Mouse (Mus musculus) CD4-positive, CD25-positive, alpha-beta regulatory T cell (primary cell): ENCODE data around the gene Ubd. TPM values are rescaled to one million over a fixed set of nuclear protein-coding genes. Genes with fewer than 3 reads are reported as not detected.

ENCODE experiments used
- polyA plus RNA-seq: library from polyadenylated mRNA; unstranded; fragments of 100-300 nt; shearing (Covaris generic); gene quantifications from one replicate; pipeline ENCODE4 v1.2.1, GENCODE M21; 2017

Gene Ubd
- 0.38 TPM for polyA plus RNA-seq

GRCm38 (mm10) chr17:37193656-37194055 lies at the start of gene Ubd:
Gene Ubd, plus strand, starts transcription at chr17:37193892.

DNA sequence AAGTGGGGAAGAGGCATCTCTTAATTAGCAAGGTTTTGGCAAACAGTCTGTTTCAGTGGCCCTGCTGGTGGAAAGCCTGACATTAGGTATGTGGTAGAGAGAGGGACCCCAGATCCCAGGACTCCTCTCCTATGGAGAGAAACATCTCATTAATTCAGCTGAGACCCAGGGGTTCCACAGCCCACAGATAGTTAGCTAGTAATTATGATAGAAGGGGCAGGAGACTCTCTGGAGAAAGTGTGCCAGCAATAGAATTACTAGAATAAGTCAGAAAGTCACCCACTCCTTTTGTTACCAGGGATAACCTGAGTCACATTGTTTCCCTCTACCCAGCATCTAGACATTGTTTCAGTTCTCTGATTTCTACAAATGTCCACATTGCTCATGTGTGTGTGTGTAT lies 32.3 kb upstream of the Ubd start, which contains the start of gene Olfr93:
Gene Olfr93 (minus strand): TSS at position 101 of the 400 bp plus-strand sequence.

GRCm38 (mm10) chr17:37200894-37201293 lies 7.2 kb downstream of the Ubd start, which contains the start of gene Olfr94:
Gene Olfr94, minus strand, starts transcription at chr17:37200994.

GRCm38 (mm10) chr17:37213018-37213417 lies 19.3 kb downstream of the Ubd start, which contains the start of gene Olfr95:
Gene Olfr95, minus strand, starts transcription at chr17:37213118.

DNA sequence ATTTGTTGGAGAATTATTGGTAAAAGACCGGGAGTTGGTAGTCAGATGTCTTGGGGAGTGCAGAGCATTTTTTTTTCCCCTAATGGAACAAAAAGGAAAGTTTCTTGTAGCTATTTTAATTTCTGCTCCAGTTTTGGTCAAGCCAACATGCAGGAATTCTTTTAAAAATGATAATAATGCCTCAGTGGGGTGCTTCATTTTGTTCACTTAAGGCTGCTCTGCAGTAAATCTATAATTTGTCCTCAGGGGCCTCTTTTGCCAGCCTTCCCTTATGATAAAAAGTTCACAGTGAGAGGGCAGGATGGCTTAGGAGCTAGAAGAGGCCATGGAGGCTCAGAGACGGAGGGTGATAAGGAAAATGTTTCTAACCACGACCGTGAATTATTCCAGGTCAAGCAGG lies 26.2 kb downstream of the Ubd start, which contains the start of gene Olfr96:
Gene Olfr96 (plus strand): TSS at position 301 of the 400 bp plus-strand sequence.

DNA sequence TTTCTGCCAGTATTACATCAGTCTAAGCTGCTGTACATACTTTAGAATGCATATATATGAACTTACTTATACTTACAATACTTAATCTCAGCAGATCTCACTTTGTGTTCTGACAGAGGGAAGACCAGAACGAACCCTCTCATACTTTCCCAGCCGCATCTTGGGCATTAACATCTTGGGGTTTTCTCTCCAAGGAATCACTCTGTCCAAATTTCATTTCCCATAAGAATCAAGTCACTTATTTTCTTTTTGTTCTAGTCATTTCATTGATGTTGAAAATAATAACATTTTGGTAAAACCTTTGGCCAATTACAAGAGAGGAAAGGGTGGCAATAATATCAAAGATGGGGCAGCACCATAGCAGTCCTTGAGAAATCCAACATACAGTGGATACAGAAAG lies 43.5 kb downstream of the Ubd start, which contains the start of gene Olfr97:
Gene Olfr97 (minus strand): TSS at position 101 of the 400 bp plus-strand sequence.

Other genes starting within 250 kb of the Ubd start
- gene Ppp1r11, start 242.2 kb upstream of the Ubd start, polyA plus RNA-seq: 126 TPM
- gene Znrd1, start 235.3 kb upstream of the Ubd start, polyA plus RNA-seq: 85.3 TPM
- gene Znrd1as, start 235.3 kb upstream of the Ubd start, polyA plus RNA-seq: 6.6 TPM
- not detected for gene 2410137M14Rik, start 212.7 kb upstream of the Ubd start, polyA plus RNA-seq
- not detected for gene H2-M5, start 204.4 kb upstream of the Ubd start, polyA plus RNA-seq
- gene Zfp57, start 192.7 kb upstream of the Ubd start, polyA plus RNA-seq: not detected
- gene Mog, start 170.5 kb upstream of the Ubd start, polyA plus RNA-seq: not detected
- 12.6 TPM for gene Gabbr1, start 147.9 kb upstream of the Ubd start, polyA plus RNA-seq
- 0.20 TPM for gene Olfr90, start 105.4 kb upstream of the Ubd start, polyA plus RNA-seq
- not detected for gene Olfr91, start 95.6 kb upstream of the Ubd start, polyA plus RNA-seq
- not detected for gene Olfr92, start 73.8 kb upstream of the Ubd start, polyA plus RNA-seq
- not detected for gene Olfr93, start 32.4 kb upstream of the Ubd start, polyA plus RNA-seq
- not detected for gene Olfr94, start 7.1 kb downstream of the Ubd start, polyA plus RNA-seq
- not detected for gene Olfr95, start 19.2 kb downstream of the Ubd start, polyA plus RNA-seq
- gene Olfr96, start 26.3 kb downstream of the Ubd start, polyA plus RNA-seq: not detected
- not detected for gene Olfr97, start 43.4 kb downstream of the Ubd start, polyA plus RNA-seq
- gene Olfr98, start 69.9 kb downstream of the Ubd start, polyA plus RNA-seq: not detected
- 103 TPM for gene H2-M3, start 76.3 kb downstream of the Ubd start, polyA plus RNA-seq
- 2.4 TPM for gene Olfr99, start 89.6 kb downstream of the Ubd start, polyA plus RNA-seq
- 0.10 TPM for gene Olfr101, start 110.4 kb downstream of the Ubd start, polyA plus RNA-seq
- 0.19 TPM for gene Olfr102, start 123.2 kb downstream of the Ubd start, polyA plus RNA-seq
- gene Olfr103, start 145.8 kb downstream of the Ubd start, polyA plus RNA-seq: not detected
- gene Olfr104-ps, start 165.7 kb downstream of the Ubd start, polyA plus RNA-seq: not detected
- not detected for gene Olfr105-ps, start 185.1 kb downstream of the Ubd start, polyA plus RNA-seq
- gene Olfr106-ps, start 196.5 kb downstream of the Ubd start, polyA plus RNA-seq: not detected
- 0.05 TPM for gene Olfr107, start 205.3 kb downstream of the Ubd start, polyA plus RNA-seq